Mouse (Mus musculus) heart, postnatal 0 days (tissue): ENCODE measurements around the gene Trafd1.

Experiments
- CTCF ChIP-seq: IDR thresholded peaks from 2 replicates; pipeline ENCODE4 v1.5.1; 2016; ENCODE audit warnings: antibody characterized with exemption, control low read depth, low read depth
- EP300 ChIP-seq: IDR thresholded peaks from 2 replicates; pipeline ENCODE4 v1.6.1; 2016; ENCODE audit warnings: antibody characterized with exemption, low read depth

GRCm38 (mm10) chr5:121422787-121423186 lies 37.4 kb upstream of the Trafd1 start:
- no peak for TF ChIP-seq EP300
- no peak for TF ChIP-seq CTCF
